Mouse (Mus musculus) lung, adult 18-20 months (tissue): ENCODE measurements around the gene Armcx4.
"Not testable (repeated sequence)": the region's sequence is repeated elsewhere in the genome, so short reads cannot be mapped to it uniquely, and the experiment has no call there.

Experiments
- DNase-seq, 2 experiments: peaks; one replicate each; pipeline ENCODE4 v3.0.0; 2022; ENCODE audit warnings: mixed read lengths in 2 of 2

The Armcx4 gene

DNA sequence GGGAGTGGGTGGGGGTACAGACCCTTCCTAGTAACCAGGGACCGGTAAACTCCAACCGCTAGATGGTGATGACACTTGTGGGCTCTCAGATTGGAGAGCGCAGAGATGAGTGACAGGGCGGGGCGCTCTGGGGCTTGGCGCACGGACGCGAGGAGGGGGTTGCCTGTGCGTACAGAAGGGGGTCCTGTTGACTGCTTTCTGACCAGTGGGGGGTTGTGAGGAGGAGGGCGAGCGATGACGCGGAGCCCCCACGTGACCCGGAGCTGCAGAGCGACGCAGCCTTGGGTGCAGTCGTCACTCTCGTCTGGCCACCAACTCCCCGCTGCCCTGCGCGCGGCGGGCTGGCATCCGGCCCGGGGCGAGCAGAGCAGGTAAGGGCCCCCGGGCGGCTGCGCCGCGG is at the start of gene Armcx4:
Gene Armcx4 (plus strand): TSS at position 253 of the 400 bp plus-strand sequence.
- DNase-seq = peak; percentile 18 to 37

DNA sequence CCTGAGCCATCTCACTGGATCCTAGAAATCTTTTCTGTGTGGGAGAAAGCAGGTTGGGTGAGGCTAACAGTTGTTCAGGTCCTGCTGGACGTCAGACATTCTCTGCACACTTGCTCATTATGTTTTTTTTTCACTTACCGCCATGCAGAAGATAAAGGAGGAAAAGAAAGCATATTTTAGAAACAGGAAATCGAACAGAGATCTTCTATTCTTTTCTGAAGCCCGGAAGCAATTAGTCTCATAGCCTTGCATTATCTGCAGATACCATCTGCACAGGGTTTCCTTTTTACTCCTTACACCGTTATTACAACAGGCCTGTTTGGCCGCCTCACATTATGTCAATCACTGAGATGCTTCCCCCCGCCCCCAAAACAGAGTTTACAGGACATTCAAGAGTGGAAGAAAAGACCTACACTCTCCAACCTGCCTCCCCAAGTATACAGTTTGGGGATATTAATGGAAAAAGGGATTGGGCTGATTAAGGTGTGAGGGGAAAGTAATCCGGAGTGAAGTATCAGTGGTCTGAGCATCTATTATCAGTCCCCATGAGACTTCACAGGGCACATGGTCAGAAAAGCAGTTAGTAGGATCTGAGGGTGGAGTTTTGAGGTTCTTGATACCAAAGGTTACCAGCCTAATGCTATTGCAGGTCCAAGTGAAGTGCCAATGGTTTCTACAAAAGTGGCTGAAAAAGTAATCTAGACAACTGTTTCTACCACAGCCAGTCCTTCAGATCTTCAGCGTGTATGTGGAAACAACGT is 45.1 kb upstream of the Armcx4 start:
- peak in 1 of 2 experiments; percentile 10 for DNase-seq

DNA sequence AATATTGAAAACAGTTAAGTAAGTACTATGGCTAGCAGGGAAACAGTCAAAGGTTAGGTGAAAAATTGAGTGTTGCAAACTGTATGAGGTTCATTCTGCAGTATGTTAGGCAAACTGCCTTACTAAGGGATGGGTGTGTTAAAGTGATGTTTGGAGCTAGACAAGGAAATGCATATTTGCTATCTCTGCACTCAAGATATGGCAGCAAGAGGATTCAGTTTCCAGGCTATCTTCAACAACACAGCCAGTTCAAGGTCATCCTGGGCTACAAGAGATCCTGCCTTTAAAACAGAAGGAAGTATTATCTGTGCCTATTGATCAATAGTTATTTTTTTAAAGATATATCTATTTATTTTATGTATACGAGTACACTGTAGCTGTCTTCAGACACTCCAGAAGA is 40.0 kb upstream of the Armcx4 start:
- DNase-seq = no peak

DNA sequence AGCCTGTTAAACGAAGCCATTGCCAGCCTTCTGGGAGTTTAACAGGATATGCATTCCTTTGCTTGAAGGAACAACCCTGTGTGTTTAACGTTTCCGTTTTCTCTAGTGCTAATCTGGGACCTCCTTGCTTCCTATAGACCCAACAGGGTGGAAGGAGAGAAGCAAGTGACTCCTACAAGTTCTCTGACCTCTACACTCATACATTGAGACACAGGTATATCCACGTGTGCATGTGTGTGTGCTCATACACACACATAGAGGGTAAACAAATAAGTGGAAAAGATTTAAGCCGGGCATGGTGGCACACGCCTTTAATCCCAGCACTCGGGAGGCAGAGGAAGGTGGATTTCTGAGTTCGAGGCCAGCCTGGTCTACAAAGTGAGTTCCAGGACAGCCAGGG is 38.9 kb upstream of the Armcx4 start:
- no peak for DNase-seq

DNA sequence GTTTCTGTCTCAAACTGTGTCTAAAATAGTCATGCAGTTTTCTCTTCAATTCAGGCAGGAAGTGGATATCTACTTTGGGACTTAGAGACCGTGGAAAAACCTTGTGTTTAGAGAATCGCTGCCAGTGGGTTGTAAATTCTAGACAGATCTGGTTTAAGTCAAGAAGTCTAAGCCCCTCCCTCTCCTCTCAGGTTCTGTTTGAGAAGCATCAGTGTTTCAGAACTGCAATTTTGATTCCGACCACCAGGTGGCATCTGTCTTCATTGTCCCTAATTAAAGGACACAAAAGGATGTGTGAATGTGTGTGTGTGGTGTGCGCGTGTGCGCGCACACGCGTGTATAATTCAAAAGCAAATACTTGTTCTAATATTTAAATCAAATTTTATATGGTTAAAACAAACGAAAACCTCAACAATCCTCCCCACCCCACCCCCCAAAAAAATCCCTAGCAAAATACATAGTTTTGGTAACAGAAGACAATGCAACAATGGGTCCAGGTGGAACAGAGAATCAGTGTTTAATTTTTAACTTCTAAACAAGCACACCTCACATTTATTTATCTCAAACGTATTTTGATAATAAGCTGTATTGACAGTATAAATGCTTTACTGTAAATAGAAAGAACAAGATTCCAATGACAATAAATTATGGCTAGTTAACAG is 38.2 kb upstream of the Armcx4 start:
- DNase-seq = peak; percentile 50 to 71

DNA sequence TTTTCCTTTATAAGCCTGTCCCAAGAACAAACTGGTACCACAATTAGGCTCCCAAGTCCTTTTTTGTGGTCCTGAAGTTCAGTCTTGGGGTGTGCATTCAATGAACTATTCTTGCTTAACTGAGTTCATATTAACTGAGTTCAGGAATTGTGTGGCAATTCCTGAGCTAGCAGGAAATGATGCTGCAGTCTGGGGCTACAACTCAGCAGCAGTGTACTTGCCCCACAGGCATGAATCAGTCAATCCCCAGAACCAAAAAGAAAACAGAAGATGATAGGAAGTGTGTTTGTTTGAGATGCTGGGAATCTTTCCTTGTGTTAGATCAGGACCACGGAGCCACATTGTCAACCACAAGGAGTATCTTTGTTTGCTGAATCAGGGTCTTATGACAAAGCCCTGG is 34.3 kb upstream of the Armcx4 start:
- no peak for DNase-seq

DNA sequence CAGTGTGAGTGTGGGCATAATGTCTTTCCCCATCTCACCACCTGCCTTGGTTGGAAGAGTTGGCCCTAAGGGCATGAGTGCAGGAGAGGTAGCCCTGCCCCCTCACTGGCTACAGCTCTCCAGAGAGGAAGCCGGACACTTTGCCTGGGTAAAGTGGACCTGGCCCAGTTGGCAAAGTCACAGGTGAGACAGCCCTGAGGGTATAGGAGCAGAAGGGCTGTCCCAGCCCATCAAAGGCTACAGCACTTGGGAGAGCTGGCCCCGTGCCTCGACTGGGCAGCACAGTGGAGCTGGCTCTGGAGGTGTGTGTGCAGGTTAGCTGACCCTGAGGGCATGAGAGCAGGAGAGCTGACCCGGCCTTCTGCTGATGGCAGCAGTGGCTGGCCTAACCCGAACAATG is 24.7 kb upstream of the Armcx4 start:
- DNase-seq = no peak

DNA sequence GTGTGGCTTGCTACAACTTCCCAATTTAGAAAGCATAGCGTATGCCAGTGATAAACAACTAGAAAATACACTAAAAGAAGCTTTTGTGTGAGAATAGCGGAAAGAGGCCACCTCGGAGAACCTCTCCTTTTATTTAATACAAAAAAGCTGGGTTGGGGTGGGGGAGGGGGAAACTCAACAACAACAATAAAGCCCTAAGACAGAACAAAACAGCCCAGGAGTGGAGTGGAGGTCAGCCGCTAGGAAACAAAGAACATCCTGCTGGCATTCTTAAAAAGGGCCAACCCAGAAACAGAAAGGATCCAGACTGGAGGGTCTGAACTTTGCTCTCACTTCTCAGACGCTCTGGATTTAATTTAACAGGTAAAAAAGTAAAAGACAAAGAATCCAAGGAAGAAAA is 11.3 kb upstream of the Armcx4 start:
- no peak for DNase-seq

DNA sequence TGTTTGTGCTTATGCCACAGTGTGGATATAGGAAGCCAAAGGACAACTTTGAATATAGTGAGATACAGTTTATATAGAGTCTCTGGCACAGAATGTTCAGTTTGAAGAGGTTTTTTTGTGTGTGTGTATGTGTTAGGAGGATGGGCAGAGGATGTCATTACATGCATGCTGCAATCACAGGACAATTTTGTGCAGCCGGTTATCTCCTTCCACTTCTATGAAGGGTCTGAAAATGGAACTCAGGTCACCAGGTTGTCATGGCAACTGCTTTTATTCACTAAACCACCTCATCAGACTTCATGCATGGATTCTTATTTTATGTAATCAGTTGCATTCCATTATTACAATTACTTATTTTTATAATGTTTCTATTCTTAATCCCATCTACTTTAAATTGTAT is 10.4 kb upstream of the Armcx4 start:
- no peak for DNase-seq

DNA sequence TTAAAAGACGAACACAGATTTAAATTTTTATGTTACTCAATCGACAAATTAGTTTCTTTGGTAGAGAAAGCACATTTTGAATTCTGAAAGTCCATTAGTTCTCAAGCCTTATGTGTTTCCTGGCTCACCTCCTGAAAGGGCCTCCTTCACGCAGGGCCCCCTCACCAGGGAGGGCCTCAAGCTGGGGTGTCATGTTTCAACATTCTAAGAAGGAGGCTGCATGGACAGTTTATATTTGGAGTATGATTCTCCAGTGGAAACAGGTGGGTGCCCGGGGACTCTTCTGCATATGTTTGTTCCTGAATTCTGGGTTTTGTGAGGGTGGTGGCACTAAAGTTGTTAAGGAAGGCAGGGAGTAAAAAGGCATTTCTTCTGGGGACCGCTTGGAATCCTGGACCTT is 1.4 kb upstream of the Armcx4 start:
- no peak for DNase-seq

DNA sequence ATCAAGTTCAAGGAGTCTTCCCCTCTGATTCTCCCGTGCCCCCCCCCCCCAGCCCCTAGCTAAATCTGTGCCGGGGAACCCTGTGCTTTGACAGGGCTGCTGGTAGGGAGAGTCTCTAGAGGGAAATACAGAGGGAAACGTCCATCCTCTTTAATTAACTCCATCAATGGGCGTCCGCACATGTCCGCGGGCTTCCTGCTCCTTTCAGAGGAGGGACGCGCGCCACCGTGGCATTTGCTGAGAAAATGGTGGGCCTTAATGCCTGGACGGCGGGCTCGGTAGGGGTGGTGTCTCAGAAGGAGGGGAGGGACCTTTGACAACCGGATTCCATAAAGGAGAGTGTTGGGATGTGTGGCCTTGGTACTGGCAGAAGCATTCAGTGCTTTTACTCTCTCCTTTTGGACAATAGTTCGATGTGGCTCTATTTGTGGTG is 436 bp downstream of the Armcx4 start:
- DNase-seq = peak in 1 of 2 experiments; percentile 22

DNA sequence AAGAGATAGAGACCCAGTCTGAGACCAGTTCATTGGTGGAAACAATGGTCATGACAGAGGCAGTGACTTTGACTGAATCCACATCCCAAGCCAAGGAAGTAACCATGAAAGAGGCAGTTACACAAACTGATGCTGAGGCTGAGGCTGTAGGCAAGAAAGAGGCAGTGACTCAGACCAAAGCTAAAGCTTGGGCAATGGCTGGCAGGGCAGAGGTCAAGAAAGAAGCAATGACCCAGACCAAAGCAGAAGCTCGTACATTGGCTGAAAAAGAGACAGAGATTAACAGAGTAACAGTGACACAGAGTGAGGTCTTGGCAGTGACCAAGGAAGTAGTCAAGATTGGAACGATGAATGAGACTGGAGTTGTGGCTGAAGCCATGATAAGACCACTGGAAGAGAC is 3.4 kb downstream of the Armcx4 start:
- DNase-seq = no peak

DNA sequence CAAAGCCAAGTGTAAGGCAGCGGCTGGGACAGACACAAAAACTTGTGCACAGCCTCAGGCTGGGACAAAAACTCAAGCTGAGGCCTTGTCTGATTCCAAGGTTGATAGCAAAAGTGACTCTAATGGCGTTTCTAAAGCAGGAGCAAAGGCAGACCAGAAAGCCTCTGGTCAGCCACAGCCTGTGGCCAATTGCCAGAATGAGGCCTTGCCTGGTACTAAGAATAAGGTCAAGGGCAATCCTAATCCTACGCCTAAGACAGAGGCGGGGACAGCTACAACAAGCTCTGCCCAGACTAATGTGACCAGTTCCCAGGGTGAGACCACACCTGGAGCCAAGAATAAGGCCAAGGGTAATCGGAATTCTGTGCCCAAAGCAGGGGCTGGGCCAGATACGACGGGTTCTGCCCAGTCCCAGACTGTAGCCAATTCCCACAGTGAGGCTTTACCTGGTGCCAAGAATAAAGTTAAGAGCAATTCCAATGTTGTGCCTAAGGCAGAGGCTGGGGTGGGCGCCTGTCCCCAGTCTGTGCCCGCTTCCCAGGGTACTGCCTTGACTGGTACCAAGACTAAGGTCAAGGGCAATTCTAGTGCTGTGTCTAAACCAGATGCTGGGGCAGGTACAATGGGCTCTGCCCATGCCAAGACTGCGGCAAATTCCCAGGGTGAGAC is 4.7 kb downstream of the Armcx4 start:
- DNase-seq = no peak

DNA sequence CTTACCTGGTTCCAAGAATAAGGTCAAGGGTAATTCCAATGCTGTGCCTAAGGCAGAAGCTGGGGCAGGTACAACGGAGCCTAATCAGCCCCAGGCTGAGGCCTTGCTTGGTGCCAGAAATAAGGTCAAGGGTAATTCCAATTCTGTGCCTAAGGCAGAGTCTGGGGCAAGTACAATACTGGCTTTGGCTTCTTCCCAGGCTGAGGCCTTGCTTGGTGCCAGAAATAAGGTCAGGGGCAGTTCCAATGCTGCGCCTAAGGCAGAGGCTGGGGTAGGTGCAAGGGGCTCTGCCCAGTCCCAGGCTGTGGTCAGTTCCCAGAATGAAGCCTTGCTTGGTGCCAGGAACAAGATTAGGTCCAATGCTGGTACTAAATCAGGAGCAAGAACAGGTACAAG is 5.2 kb downstream of the Armcx4 start:
- no peak for DNase-seq

DNA sequence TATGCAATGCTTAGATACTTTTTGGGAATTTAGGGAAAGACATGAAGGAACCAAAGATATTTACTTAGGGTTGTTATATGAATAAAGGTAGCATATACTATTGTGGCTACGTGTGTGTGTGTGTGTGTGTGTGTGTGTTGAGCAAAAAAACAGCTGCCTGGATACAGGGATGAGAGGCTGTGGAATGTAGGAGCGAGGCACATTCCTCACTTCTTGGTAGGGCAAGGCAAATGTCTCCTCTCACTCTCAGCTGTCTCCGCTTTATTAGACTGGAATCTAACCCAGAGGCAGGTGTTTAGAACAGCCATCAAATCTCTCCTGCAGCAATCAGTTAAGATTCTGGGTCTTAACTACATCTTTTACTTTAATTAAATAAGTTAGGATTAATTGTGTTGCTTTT is 30.5 kb downstream of the Armcx4 start:
- no peak for DNase-seq

DNA sequence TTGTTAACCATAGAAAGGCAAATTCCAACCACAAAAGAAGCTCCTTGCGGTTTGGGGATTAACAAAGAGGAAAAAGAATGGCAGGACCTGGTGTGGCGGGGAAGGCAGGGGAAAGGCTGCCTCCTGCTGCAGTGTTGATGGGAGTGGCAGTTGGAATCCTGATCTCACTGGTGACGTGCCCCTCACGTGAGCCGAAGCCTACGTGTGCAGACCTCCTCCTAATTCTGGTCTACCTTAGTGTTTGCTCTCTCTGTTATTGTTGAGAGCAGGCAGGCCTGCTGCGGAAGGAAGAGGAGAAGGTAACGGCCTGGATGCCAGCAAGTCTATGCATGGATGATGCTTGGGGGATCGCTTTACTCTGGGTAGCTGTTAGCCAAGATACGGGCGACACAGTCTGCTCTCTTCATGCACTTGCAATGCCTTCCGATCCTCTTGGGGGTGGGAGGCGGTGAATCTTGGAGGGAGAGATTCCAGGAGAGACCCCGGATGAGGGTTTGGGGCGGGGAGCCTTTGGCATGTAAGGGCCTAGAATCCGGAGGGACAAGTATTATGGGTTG is 31.5 kb downstream of the Armcx4 start, which contains the start of gene Armcx1:
Gene Armcx1 (plus strand): TSS at position 212 of the 557 bp plus-strand sequence.
- peak; percentile 61 for DNase-seq

DNA sequence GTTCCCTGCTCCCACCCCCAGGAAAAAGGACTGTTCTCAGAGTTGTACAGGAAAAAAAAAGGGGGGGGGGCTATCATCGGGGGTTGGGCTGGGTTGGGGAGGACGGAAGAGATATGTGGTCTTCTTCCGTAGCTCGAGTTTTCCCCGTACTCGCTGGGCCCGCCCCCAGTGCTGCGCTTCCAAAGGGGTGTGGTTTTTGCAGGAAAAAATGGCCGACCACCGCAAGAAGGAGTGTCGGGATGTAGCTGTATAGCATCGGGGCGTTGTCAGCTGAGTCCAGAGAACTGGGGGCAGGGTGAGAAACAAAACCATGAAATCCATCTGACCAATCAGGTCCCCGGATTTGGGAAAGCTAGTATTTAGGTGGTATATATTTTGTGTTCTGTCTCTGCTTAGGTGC is 32.2 kb downstream of the Armcx4 start:
- peak; percentile 31 to 57 for DNase-seq

DNA sequence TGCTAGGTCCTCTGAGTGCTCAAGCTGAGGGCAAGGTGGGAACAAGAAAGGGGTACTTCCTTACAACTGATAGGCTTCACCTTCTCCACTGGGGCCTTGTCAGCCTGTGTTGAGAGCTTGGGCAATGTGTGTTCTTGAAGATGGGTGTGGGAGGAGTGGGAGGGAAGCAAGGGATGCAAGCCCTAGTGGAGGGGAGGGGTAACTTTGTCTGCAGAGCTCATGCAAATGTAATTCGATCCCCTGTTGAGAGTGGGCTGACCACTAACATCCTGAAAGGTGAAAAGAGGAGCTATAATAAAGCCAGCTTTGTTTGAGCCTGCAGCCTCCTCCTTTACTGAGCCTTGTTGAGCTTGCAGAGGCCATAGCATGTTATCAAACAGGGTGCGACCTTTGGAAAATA is 37.4 kb downstream of the Armcx4 start:
- DNase-seq = not testable (repeated sequence)

DNA sequence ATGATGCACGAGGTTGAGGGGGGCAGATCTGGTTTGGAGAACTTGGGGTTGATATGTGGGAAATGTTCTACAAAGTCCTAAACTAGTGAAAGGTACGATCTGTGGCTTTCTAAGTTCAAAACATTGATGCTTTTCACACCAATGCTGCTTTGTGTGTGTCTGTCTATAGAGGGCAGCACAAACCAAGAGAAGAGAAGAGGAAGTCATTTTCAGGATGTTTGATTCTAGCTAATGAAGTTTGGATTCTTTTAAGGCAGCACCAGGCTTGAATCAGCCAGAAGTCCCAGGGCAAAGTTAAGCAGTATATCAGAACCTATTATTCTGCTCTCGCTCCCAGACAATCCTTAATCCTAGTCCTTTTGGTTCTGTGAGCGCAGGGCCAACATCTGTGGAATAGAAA is 43.5 kb downstream of the Armcx4 start:
- no peak for DNase-seq

DNA sequence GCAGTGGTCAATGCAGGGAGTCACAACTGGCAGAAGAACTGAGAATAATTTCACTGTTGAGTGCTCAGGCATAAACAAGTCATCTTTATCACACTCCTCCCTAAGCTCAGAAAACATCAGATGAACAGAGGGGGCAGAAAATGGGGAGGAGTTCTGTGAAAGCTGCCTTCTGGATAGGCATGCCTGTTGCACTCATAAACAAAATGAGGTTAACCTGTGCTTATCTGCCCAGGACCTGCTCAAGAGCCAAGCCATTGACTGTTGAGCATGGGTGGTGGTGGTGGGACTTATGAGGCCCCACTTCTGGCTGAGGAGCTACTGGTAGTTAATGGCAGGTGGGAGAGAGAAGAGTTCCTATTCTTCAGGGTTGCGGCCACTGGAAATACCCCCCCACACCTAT is 51.5 kb downstream of the Armcx4 start:
- no peak for DNase-seq

DNA sequence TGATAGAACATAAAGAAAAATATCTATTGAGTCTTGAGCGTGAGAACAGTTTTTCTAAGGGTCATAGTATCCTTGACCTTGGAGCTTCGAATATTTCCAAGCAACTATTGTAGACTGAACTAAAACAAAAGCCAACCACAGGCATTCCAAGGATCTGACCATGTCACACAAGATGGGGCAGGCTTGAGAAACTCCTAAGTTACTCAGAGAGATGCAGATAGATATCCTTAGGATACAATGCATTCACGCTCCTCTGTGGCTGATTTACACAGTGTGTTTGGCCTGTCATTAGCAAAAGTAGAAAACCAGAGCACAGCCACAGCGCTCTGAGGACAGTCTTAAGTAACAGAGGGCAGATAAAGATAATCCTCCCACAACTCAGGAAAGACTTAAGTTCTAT is 52.8 kb downstream of the Armcx4 start:
- DNase-seq = no peak

DNA sequence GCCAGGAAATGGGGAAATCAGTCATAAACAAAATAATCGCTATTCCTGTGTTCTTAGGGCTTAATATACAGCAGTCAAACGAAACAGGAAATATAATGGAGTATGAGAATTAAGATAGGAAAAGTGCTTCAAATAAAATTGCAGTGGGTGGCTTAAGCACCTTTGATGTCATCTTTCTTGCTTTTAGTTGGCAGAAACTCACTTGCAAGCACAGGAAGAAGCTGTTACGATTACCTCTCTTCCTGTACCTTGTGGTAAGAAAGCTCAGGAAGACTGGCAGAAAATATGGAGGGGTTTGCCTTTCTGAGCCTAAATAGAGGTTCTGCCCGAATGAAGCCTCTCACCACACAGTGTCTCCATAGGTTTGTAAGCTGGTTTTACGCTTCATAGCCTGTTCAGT is 55.5 kb downstream of the Armcx4 start:
- DNase-seq = no peak
